Mouse (Mus musculus) midbrain, postnatal 0 days (tissue): Measurements from ENCODE around the gene Trim62. TPM values are rescaled to one million over a fixed set of nuclear protein-coding genes. Genes with fewer than 3 reads are reported as not detected.

Source experiments
- ATAC-seq: fragments of 200-750 bp; cut with Nextera tagmentation; 2 replicates; pipeline ENCODE4 v1.8.0; 2017; ENCODE audit warnings: moderate number of reproducible peaks, mild to moderate bottlenecking, moderate TSS enrichment, moderate library complexity; ENCODE audit not compliant: low FRiP score
- DNase-seq: peaks from one replicate; pipeline ENCODE4 v3.0.0-alpha.2; 2015; ENCODE audit warnings: low spot score
- H3K27ac ChIP-seq: fragments of 300-500 bp; sonication (generic); 2 replicates; pipeline ENCODE4 v1.5.1; 2014; ENCODE audit warnings: low read depth, mild to moderate bottlenecking, low read length, mixed read lengths
- H3K27me3 ChIP-seq: fragments of 300-500 bp; sonication (generic); 2 replicates; pipeline ENCODE4 v1.6.1; 2014; ENCODE audit warnings: low read length, control low read depth, mixed read lengths; ENCODE audit not compliant: insufficient read depth
- H3K36me3 ChIP-seq: fragments of 300-500 bp; sonication (generic); 2 replicates; pipeline ENCODE4 v1.6.1; 2014; ENCODE audit warnings: low read length, control low read depth, mixed read lengths; ENCODE audit not compliant: insufficient read depth
- H3K4me1 ChIP-seq: fragments of 300-500 bp; sonication (generic); 2 replicates; pipeline ENCODE4 v1.6.1; 2014; ENCODE audit warnings: mild to moderate bottlenecking, control low read depth, antibody characterized with exemption, low read length, mixed read lengths; ENCODE audit not compliant: insufficient read depth
- H3K4me2 ChIP-seq: fragments of 300-500 bp; sonication (generic); 2 replicates; pipeline ENCODE4 v1.6.1; 2014; ENCODE audit warnings: low read depth, mild to moderate bottlenecking, low read length, mixed read lengths; ENCODE audit not compliant: poor library complexity, severe bottlenecking
- H3K4me3 ChIP-seq: fragments of 300-500 bp; sonication (generic); 2 replicates; pipeline ENCODE4 v1.5.1; 2014; ENCODE audit warnings: low read depth, mild to moderate bottlenecking, low read length, moderate library complexity
- H3K9ac ChIP-seq: fragments of 300-500 bp; sonication (generic); replicated peaks from 2 replicates; pipeline ENCODE4 v1.6.1; 2014; ENCODE audit warnings: mild to moderate bottlenecking, low read length, moderate library complexity, mixed read lengths; ENCODE audit not compliant: poor library complexity, severe bottlenecking
- H3K9me3 ChIP-seq: fragments of 300-500 bp; sonication (generic); 2 replicates; pipeline ENCODE4 v1.6.1; 2016; ENCODE audit warnings: low read length, control low read depth
- CTCF ChIP-seq: IDR thresholded peaks from 2 replicates; pipeline ENCODE4 v1.5.1; 2016; ENCODE audit warnings: antibody characterized with exemption, mild to moderate bottlenecking
- WGBS: fragments of 180-500 bp; shearing (Covaris S2); extraction: QIAGEN DNeasy Blood & Tissue Kit; methylation state at CpG from one replicate; pipeline ENCODE4 v1.1.7; 2014; 5-methylcytosine and 5-hydroxymethylcytosine counted together
- polyA plus RNA-seq: library from polyadenylated mRNA; unstranded; fragments of >200 nt; fragmentation: Nextera tagmentation; extraction: Ambion mirVana; gene quantifications from 2 replicates; pipeline ENCODE4 v1.2.1, GENCODE M21; 2015
- total RNA-seq: library from RNA; depleted of rRNA; stranded (reverse); fragments of >200 nt; gene quantifications from 2 replicates; pipeline ENCODE4 v1.2.3, GENCODE M21; 2014

The Trim62 gene
- total and polyA plus RNA-seq, 2 experiments from 2014 or later = 25.2 to 26.8 TPM

DNA sequence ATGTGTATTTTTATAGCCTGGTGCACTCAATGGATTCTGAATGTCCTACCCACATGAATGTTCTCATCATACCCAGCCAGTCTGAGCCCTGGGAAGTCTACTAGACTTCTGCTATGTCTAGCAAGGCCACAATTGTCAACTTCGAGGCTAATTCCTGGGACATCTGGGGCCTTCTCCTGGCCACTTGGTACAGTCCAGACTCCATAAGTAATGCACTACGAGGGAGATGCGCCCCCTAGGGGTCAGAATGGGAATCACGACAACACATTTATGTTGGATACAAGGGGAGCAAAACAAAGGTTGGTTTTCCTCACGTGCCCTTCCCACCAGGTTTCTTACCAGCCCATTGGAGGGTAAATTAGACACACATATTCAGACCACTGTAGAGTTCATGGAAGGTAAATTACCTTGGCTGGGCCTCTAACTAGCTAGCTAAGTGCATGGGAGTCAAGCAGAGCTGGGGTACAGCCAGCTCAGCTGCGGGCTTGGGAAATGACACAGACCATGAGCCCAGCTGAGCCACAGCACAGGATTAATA lies 64.8 kb downstream of the Trim62 start:
- Histone ChIP-seq H3K36me3 (no peaks in the 10 kb centered on the region), H3K4me2 (no peak overlapping the region), H3K27ac (no peak overlapping the region), H3K4me1 (no peaks in the 10 kb centered on the region), H3K9ac (no peak overlapping the region), H3K9me3 (no peaks in the 10 kb centered on the region), H3K4me3 (no peak overlapping the region), H3K27me3 (no peaks in the 10 kb centered on the region)
- WGBS = 32% methylated on average over 6 of the region's 6 CpGs
- ATAC-seq = no peak
- peak; percentile 68 for TF ChIP-seq CTCF
- peak; percentile 57 for DNase-seq

- H3K4me2 ChIP-seq = no peak overlapping the region
- 52% methylated on average over 15 of the region's 15 CpGs for WGBS
- no peaks in the 10 kb centered on the region for H3K27me3 ChIP-seq
- H3K4me1 ChIP-seq = no peaks in the 10 kb centered on the region
- DNase-seq = no peak
- no peak overlapping the region for H3K4me3 ChIP-seq
- no peak overlapping the region for H3K9ac ChIP-seq
- no peaks in the 10 kb centered on the region for H3K36me3 ChIP-seq
- no peak for TF ChIP-seq CTCF
- ATAC-seq = no peak
- no peak overlapping the region for H3K27ac ChIP-seq
- H3K9me3 ChIP-seq = no peaks in the 10 kb centered on the region
These were observed 66.2 kb downstream of the Trim62 start for GRCm38 (mm10) chr4:128949470-128950005.

DNA sequence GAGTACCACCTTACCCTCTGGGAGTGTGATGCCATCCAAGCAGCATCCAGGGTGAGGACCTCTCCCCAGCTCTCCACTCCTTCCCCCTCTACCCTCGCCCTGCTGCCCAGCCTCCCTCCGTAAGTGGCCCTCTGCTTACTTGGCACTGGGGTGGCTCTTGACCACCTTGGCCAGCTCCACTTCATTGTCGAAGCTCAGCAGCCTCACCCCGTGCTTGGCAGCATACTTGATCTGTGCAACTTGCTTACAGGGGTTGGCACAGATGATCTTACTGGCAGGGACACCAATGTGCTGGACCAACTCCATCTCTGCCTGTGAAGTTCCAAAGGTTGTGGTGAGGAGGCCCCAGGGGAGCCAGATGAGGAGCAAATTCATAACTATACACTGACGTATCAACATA lies 67.1 kb downstream of the Trim62 start:
- ATAC-seq = no peak
- Histone ChIP-seq H3K9ac (no peak overlapping the region), H3K9me3 (no peaks in the 10 kb centered on the region), H3K36me3 (no peaks in the 10 kb centered on the region), H3K27ac (no peak overlapping the region), H3K4me1 (peaks cover 3% of the 10 kb centered on the region; the same call in 1 of the 2 replicates), H3K4me2 (no peak overlapping the region), H3K27me3 (no peaks in the 10 kb centered on the region), H3K4me3 (no peak overlapping the region)
- DNase-seq = peak; percentile 65
- TF ChIP-seq CTCF = no peak
- WGBS = 79% methylated on average over 5 of the region's 5 CpGs

- Histone ChIP-seq H3K4me2 (no peak overlapping the region), H3K4me1 (peaks cover 3% of the 10 kb centered on the region; the same call in 1 of the 2 replicates), H3K27ac (no peak overlapping the region), H3K9me3 (no peaks in the 10 kb centered on the region), H3K36me3 (no peaks in the 10 kb centered on the region), H3K9ac (no peak overlapping the region), H3K27me3 (no peaks in the 10 kb centered on the region), H3K4me3 (no peak overlapping the region)
- no peak for ATAC-seq
- WGBS = 76% methylated on average over 5 of the region's 5 CpGs
- DNase-seq = no peak
- TF ChIP-seq CTCF = no peak
These were observed 70.5 kb downstream of the Trim62 start for GRCm38 (mm10) chr4:128953851-128954250.

GRCm38 (mm10) chr4:128957155-128957911 lies 74.0 kb downstream of the Trim62 start:
- no peak overlapping the region for H3K4me3 ChIP-seq
- peak; percentile 76 for TF ChIP-seq CTCF
- no peaks in the 10 kb centered on the region for H3K9me3 ChIP-seq
- no peaks in the 10 kb centered on the region for H3K36me3 ChIP-seq
- no peak overlapping the region for H3K27ac ChIP-seq
- no peaks in the 10 kb centered on the region for H3K27me3 ChIP-seq
- DNase-seq (peak; percentile 75), ATAC-seq (0 out of 2 replicates have a peak, but pooled peaks have one; percentile 60)
- H3K4me2 ChIP-seq = no peak overlapping the region
- peaks cover 8% of the 10 kb centered on the region; the same call in 1 of the 2 replicates for H3K4me1 ChIP-seq
- WGBS = 42% methylated on average over 11 of the region's 11 CpGs
- H3K9ac ChIP-seq = no peak overlapping the region

DNA sequence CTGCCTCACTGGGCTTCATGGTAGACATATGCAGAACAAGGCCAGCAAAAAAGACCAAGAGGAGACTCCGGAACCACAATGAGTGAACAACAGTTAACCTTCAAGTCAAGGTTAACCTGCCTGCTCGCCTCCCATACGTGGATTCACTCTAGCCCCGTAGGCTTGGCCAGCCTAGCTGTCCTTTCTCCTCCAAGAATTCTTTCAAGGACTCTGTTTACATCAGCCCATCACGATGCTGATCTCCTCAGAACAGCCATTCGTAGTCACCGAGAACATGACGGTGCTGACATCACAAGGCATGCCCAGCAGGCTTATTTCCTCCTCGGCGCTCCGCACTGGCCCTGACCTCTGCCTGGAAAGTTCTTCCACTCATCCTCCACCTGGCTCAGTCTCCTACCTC lies 74.8 kb downstream of the Trim62 start:
- no peak for ATAC-seq

More for the DNA sequence above, 74.8 kb downstream of the Trim62 start:
- Histone ChIP-seq H3K27ac (no peak overlapping the region), H3K9ac (no peak overlapping the region), H3K4me3 (no peak overlapping the region), H3K27me3 (no peaks in the 10 kb centered on the region), H3K36me3 (no peaks in the 10 kb centered on the region), H3K4me1 (peaks cover 13% of the 10 kb centered on the region), H3K9me3 (no peaks in the 10 kb centered on the region), H3K4me2 (no peak overlapping the region)
- no peak for DNase-seq
- no peak for TF ChIP-seq CTCF
- WGBS = 90% methylated on average over 11 of the region's 11 CpGs
